Mouse (Mus musculus) brain, embryonic 14.5 days (tissue): ENCODE measurements around the gene Tnrc6c. TPM values are rescaled to one million over a fixed set of nuclear protein-coding genes. Genes with fewer than 3 reads are reported as not detected.

Experiments
- DNase-seq: peaks from one replicate; pipeline ENCODE4 v3.0.0-alpha.2; 2011; ENCODE audit warnings: low read depth
- CTCF ChIP-seq: fragments of 200-500 bp; IDR thresholded peaks from 2 replicates; pipeline ENCODE4 v1.5.1; 2012; ENCODE audit warnings: inconsistent platforms, mild to moderate bottlenecking, moderate library complexity, borderline replicate concordance; ENCODE audit not compliant: insufficient read depth, insufficient read length; ENCODE audit errors: extremely low read depth
- POLR2A ChIP-seq: fragments of 200-500 bp; IDR thresholded peaks from 2 replicates; pipeline ENCODE4 v1.6.1; 2012; ENCODE audit warnings: mild to moderate bottlenecking, inconsistent platforms, borderline replicate concordance; ENCODE audit not compliant: poor library complexity, insufficient read depth, insufficient read length, severe bottlenecking; ENCODE audit errors: extremely low read depth
- polyA plus RNA-seq: library from polyadenylated mRNA; depleted of rRNA; stranded (reverse); fragments of >200 nt; gene quantifications from 2 replicates; pipeline ENCODE4 v1.2.3, GENCODE M21; 2012; rRNA removed

Tnrc6c gene
- polyA plus RNA-seq, 1 experiment = 82.0 TPM

- no peak for DNase-seq
- no peak for TF ChIP-seq CTCF
- TF ChIP-seq POLR2A = no peak
These were observed 152.7 kb downstream of the Tnrc6c start for GRCm38 (mm10) chr11:117806781-117807180.

- peak; percentile 83 for DNase-seq
- TF ChIP-seq POLR2A = no peak
- TF ChIP-seq CTCF = no peak
These were observed 155.6 kb downstream of the Tnrc6c start, which contains the start of the genes Gm20708 and Syngr2 for GRCm38 (mm10) chr11:117809407-117810311. Gene Gm20708 (plus strand): TSS chr11:117809668. Gene Syngr2 (plus strand): TSS chr11:117809668.

GRCm38 (mm10) chr11:117810401-117811046 is 156.4 kb downstream of the Tnrc6c start:
- peak; percentile 87 for DNase-seq
- peak; percentile 65 for TF ChIP-seq CTCF
- TF ChIP-seq POLR2A = no peak

Other genes with a start within 250 kb of the Tnrc6c start
- gene Gm11733, start 169.9 kb upstream of the Tnrc6c start, polyA plus RNA-seq = 0.09 and 0.12 TPM in 2 replicates
- 1.3 and 1.9 TPM in 2 replicates for gene Tmc8, start 127.8 kb downstream of the Tnrc6c start, polyA plus RNA-seq
- gene Tmc6, start 127.9 kb downstream of the Tnrc6c start, polyA plus RNA-seq = 4.3 and 4.8 TPM in 2 replicates
- gene 6030468B19Rik, start 143.4 kb downstream of the Tnrc6c start, polyA plus RNA-seq = 0.07 and 0.10 TPM in 2 replicates
- gene Gm20708, start 155.4 kb downstream of the Tnrc6c start, polyA plus RNA-seq = 0.11 and 1.2 TPM in 2 replicates
- gene Syngr2, start 155.4 kb downstream of the Tnrc6c start, polyA plus RNA-seq = 12.9 and 13.6 TPM in 2 replicates
- 4.5 and 6.7 TPM in 2 replicates for gene Afmid, start 171.6 kb downstream of the Tnrc6c start, polyA plus RNA-seq
- 31.1 and 76.6 TPM in 2 replicates for gene Tk1, start 171.8 kb downstream of the Tnrc6c start, polyA plus RNA-seq
- gene Birc5, start 195.0 kb downstream of the Tnrc6c start, polyA plus RNA-seq = 31.8 and 61.9 TPM in 2 replicates
- 0.10 TPM in 1 of 2 replicates, not detected in the other for gene Tmem235, start 206.5 kb downstream of the Tnrc6c start, polyA plus RNA-seq
- gene Tha1, start 219.2 kb downstream of the Tnrc6c start, polyA plus RNA-seq = 5.5 and 5.6 TPM in 2 replicates